Mouse (Mus musculus) hindbrain, embryonic 11.5 days (tissue): Measurements from ENCODE around the gene Mtfr1l. TPM values are rescaled to one million over a fixed set of nuclear protein-coding genes. Genes with fewer than 3 reads are reported as not detected.

Source experiments
- ATAC-seq: fragments of 200-750 bp; cut with Nextera tagmentation; 2 replicates; pipeline ENCODE4 v1.8.0; 2017; ENCODE audit warnings: mild to moderate bottlenecking, moderate TSS enrichment, moderate library complexity; ENCODE audit not compliant: low FRiP score
- DNase-seq: peaks from one replicate; pipeline ENCODE4 v3.0.0-alpha.2; 2015; ENCODE audit warnings: low spot score
- H3K27ac ChIP-seq: fragments of 300-500 bp; sonication (generic); 2 replicates; pipeline ENCODE4 v1.5.1; 2014; ENCODE audit warnings: mild to moderate bottlenecking, low read depth, low read length
- H3K27me3 ChIP-seq: fragments of 300-500 bp; sonication (generic); 2 replicates; pipeline ENCODE4 v1.6.1; 2014; ENCODE audit warnings: mild to moderate bottlenecking, low read length, moderate library complexity, mixed read lengths; ENCODE audit not compliant: control insufficient read depth, insufficient read depth
- H3K36me3 ChIP-seq: fragments of 300-500 bp; sonication (generic); 2 replicates; pipeline ENCODE4 v1.6.1; 2014; ENCODE audit warnings: mild to moderate bottlenecking, low read length, moderate library complexity, mixed read lengths; ENCODE audit not compliant: control insufficient read depth, insufficient read depth
- H3K4me1 ChIP-seq: fragments of 300-500 bp; sonication (generic); replicated peaks from 2 replicates; pipeline ENCODE4 v1.6.1; 2014; ENCODE audit warnings: low read length, mixed read lengths; ENCODE audit not compliant: control insufficient read depth, insufficient read depth
- H3K4me2 ChIP-seq: fragments of 300-500 bp; sonication (generic); replicated peaks from 2 replicates; pipeline ENCODE4 v1.6.1; 2014; ENCODE audit warnings: mild to moderate bottlenecking, low read depth, low read length
- H3K4me3 ChIP-seq: fragments of 300-500 bp; sonication (generic); 2 replicates; pipeline ENCODE4 v1.5.1; 2014; ENCODE audit warnings: low read depth, low read length
- H3K9ac ChIP-seq: fragments of 300-500 bp; sonication (generic); 2 replicates; pipeline ENCODE4 v1.6.1; 2014; ENCODE audit warnings: low read depth, low read length
- H3K9me3 ChIP-seq: fragments of 300-500 bp; sonication (generic); 2 replicates; pipeline ENCODE4 v1.6.1; 2016; ENCODE audit warnings: low read length; ENCODE audit not compliant: control insufficient read depth
- WGBS: fragments of 180-500 bp; shearing (Covaris S2); extraction: QIAGEN DNeasy Blood & Tissue Kit; methylation state at CpG from one replicate; pipeline ENCODE4 v1.1.7; 2014; 5-methylcytosine and 5-hydroxymethylcytosine counted together
- polyA plus RNA-seq: library from polyadenylated mRNA; unstranded; fragments of >200 nt; fragmentation: Nextera tagmentation; extraction: Ambion mirVana; gene quantifications from 2 replicates; pipeline ENCODE4 v1.2.1, GENCODE M21; 2014

Gene Mtfr1l
- polyA plus RNA-seq, 1 experiment from 2014 or later = 136 TPM

GRCm38 (mm10) chr4:134482442-134482841, 52.7 kb downstream of the Mtfr1l start:
- no peak overlapping the region for H3K27ac ChIP-seq
- no peaks in the 10 kb centered on the region for H3K9me3 ChIP-seq
- H3K4me3 ChIP-seq = no peak overlapping the region
- no peak overlapping the region for H3K9ac ChIP-seq
- no peaks in the 10 kb centered on the region for H3K36me3 ChIP-seq
- no peak overlapping the region for H3K4me2 ChIP-seq
- DNase-seq (no peak), ATAC-seq (no peak)
- H3K27me3 ChIP-seq = no peaks in the 10 kb centered on the region
- WGBS = 82% methylated on average over 8 of the region's 8 CpGs
- H3K4me1 ChIP-seq = no peaks in the 10 kb centered on the region

- Histone ChIP-seq H3K4me1 (no peaks in the 10 kb centered on the region), H3K4me2 (no peak overlapping the region), H3K27me3 (no peaks in the 10 kb centered on the region), H3K27ac (no peak overlapping the region), H3K9me3 (no peaks in the 10 kb centered on the region), H3K36me3 (no peaks in the 10 kb centered on the region), H3K4me3 (no peak overlapping the region), H3K9ac (no peak overlapping the region)
- ATAC-seq (no peak), DNase-seq (no peak)
- WGBS = 64% methylated on average over 6 of the region's 6 CpGs
Observed at GRCm38 (mm10) chr4:134481270-134481669, 53.9 kb downstream of the Mtfr1l start.

- 27% methylated on average over 6 of the region's 6 CpGs for WGBS
- Histone ChIP-seq H3K4me3 (no peak overlapping the region), H3K9me3 (no peaks in the 10 kb centered on the region), H3K27me3 (no peaks in the 10 kb centered on the region), H3K9ac (no peak overlapping the region), H3K36me3 (no peaks in the 10 kb centered on the region), H3K4me2 (no peak overlapping the region), H3K27ac (no peak overlapping the region), H3K4me1 (no peaks in the 10 kb centered on the region)
- DNase-seq (peak; percentile 87), ATAC-seq (no peak)
Observed at GRCm38 (mm10) chr4:134480864-134481263, 54.3 kb downstream of the Mtfr1l start.

GRCm38 (mm10) chr4:134479839-134480238, 55.3 kb downstream of the Mtfr1l start:
- H3K27ac ChIP-seq = no peak overlapping the region
- 82% methylated on average over 4 of the region's 4 CpGs for WGBS
- DNase-seq = no peak
- 0 out of 2 replicates have a peak, but pooled peaks cover 4% of the 10 kb centered on the region for H3K36me3 ChIP-seq
- H3K4me1 ChIP-seq = no peaks in the 10 kb centered on the region
- H3K9me3 ChIP-seq = no peaks in the 10 kb centered on the region
- no peak overlapping the region for H3K4me2 ChIP-seq
- H3K9ac ChIP-seq = no peak overlapping the region
- H3K4me3 ChIP-seq = no peak overlapping the region
- ATAC-seq = no peak
- no peaks in the 10 kb centered on the region for H3K27me3 ChIP-seq

GRCm38 (mm10) chr4:134478031-134478430, 57.2 kb downstream of the Mtfr1l start:
- no peak overlapping the region for H3K9ac ChIP-seq
- no peaks in the 10 kb centered on the region for H3K27me3 ChIP-seq
- H3K4me2 ChIP-seq = no peak overlapping the region
- ATAC-seq = peak; percentile 54
- no peaks in the 10 kb centered on the region for H3K9me3 ChIP-seq
- H3K4me3 ChIP-seq = no peak overlapping the region
- 9% methylated on average over 9 of the region's 9 CpGs for WGBS
- peak; percentile 94 for DNase-seq
- H3K27ac ChIP-seq = no peak overlapping the region
- H3K36me3 ChIP-seq = peaks cover 10% of the 10 kb centered on the region; the same call in 1 of the 2 replicates
- H3K4me1 ChIP-seq = no peaks in the 10 kb centered on the region

- Histone ChIP-seq H3K27me3 (no peaks in the 10 kb centered on the region), H3K9me3 (no peaks in the 10 kb centered on the region), H3K4me2 (no peak overlapping the region), H3K27ac (no peak overlapping the region), H3K36me3 (peaks cover 14% of the 10 kb centered on the region; the same call in 1 of the 2 replicates), H3K9ac (no peak overlapping the region), H3K4me1 (no peaks in the 10 kb centered on the region), H3K4me3 (no peak overlapping the region)
- WGBS = 94% methylated on average over 8 of the region's 8 CpGs
- ATAC-seq (no peak), DNase-seq (no peak)
Observed at GRCm38 (mm10) chr4:134476899-134477298, 58.3 kb downstream of the Mtfr1l start.

Other genes with a start within 250 kb of the Mtfr1l start
- 23.5 and 25.1 TPM in 2 replicates for gene Pdik1l, start 247.5 kb downstream of the Mtfr1l start, polyA plus RNA-seq
- 0.12 and 0.32 TPM in 2 replicates for gene Trim63, start 220.3 kb downstream of the Mtfr1l start, polyA plus RNA-seq
- gene Slc30a2, start 192.2 kb downstream of the Mtfr1l start, polyA plus RNA-seq = not detected in 2 replicates
- 0.18 and 0.26 TPM in 2 replicates for gene Extl1, start 151.5 kb downstream of the Mtfr1l start, polyA plus RNA-seq
- 7.9 and 10.2 TPM in 2 replicates for gene Pafah2, start 139.1 kb downstream of the Mtfr1l start, polyA plus RNA-seq
- 4,486 and 4,492 TPM in 2 replicates for gene Stmn1, start 67.1 kb downstream of the Mtfr1l start, polyA plus RNA-seq
- gene Paqr7, start 38.7 kb downstream of the Mtfr1l start, polyA plus RNA-seq = 1.7 and 2.5 TPM in 2 replicates
- 4.4 and 6.1 TPM in 2 replicates for gene Aunip, start 24.4 kb downstream of the Mtfr1l start, polyA plus RNA-seq
- gene Selenon, start 16.8 kb upstream of the Mtfr1l start, polyA plus RNA-seq = 16.7 and 22.7 TPM in 2 replicates
- gene Man1c1, start 168.9 kb upstream of the Mtfr1l start, polyA plus RNA-seq = 3.8 and 5.3 TPM in 2 replicates
- 4.3 and 5.6 TPM in 2 replicates for gene Ldlrap1, start 232.6 kb upstream of the Mtfr1l start, polyA plus RNA-seq